9 mouse cellular contexts compared by ENCODE assay signal in genomic region chr5:75043011-75043445, GRCm38 (mm10). TPM values are rescaled to one million over a fixed set of nuclear protein-coding genes. Genes with fewer than 3 reads are reported as not detected.
A peak's percentile ranks its signal among the peaks of the same experiment; 100 is the strongest.
DNase-seq lines count a peak whose midpoint lies in the region; ATAC-seq and TF ChIP-seq lines count a peak whose summit lies in the region.
"Had no signal": no experiment of that assay in that cellular context is flagged by ENCODE, and none has a peak within 500 bp of the region (broad histone marks: within the 10 kb centered on the region; RNA-seq: fewer than 3 reads in every experiment).

No protein-coding gene starts in this region.

- peak overlapping the region; percentile 98 for H3K9ac ChIP-seq in embryonic facial prominence, embryonic 13.5 days
- H3K9ac ChIP-seq in intestine, embryonic 15.5 days = peak overlapping the region; percentile 97

- peak overlapping the region; percentile 100 for H3ac ChIP-seq in myocyte (ENCODE audit: control insufficient read depth, insufficient read length)

- H3K9me3 ChIP-seq in embryonic facial prominence, embryonic 13.5 days = no peaks in the 10 kb centered on the region
- no peaks in the 10 kb centered on the region for H3K9me3 ChIP-seq in intestine, embryonic 15.5 days

- TF ChIP-seq POLR2A in spleen, adult 2 months (IDR thresholded peaks at IDR 0.05; ENCODE audit: low read depth, low read length) = no peak
- no peak for TF ChIP-seq POLR2A in myocyte (IDR thresholded peaks at IDR 0.05; ENCODE audit: insufficient read length, low read depth)

- H3K4me2 ChIP-seq in embryonic facial prominence, embryonic 13.5 days = peak overlapping the region; percentile 86
- H3K4me2 ChIP-seq in intestine, embryonic 15.5 days (replicated peaks) = peak overlapping the region; percentile 79
- H3K4me2 ChIP-seq in myocyte (ENCODE audit: low read depth) = peak overlapping the region; percentile 93

- H3K4me3 ChIP-seq in spleen, adult 2 months (ENCODE audit: extremely low read depth, insufficient read depth, insufficient read length) = peak overlapping the region; percentile 93
- H3K4me3 ChIP-seq in embryonic facial prominence, embryonic 13.5 days = peak overlapping the region; percentile 94
- H3K4me3 ChIP-seq in intestine, embryonic 15.5 days (replicated peaks) = peak overlapping the region; percentile 95
- peak overlapping the region; percentile 71 for H3K4me3 ChIP-seq in myocyte

- no peaks in the 10 kb centered on the region for H3K36me3 ChIP-seq in spleen, adult 2 months (ENCODE audit: control insufficient read depth, insufficient read depth, low read length)
- H3K36me3 ChIP-seq in embryonic facial prominence, embryonic 13.5 days = peaks cover 8% of the 10 kb centered on the region
- H3K36me3 ChIP-seq in intestine, embryonic 15.5 days = no peaks in the 10 kb centered on the region
- H3K36me3 ChIP-seq in myocyte (ENCODE audit: control insufficient read depth, insufficient read depth) = no peaks in the 10 kb centered on the region

- WGBS in spleen, adult 2 months = 27% methylated on average over 9 of the region's 9 CpGs
- WGBS in embryonic facial prominence, embryonic 13.5 days = 48% methylated on average over 9 of the region's 9 CpGs
- 27% methylated on average over 9 of the region's 9 CpGs for WGBS in intestine, embryonic 15.5 days

- no peaks in the 10 kb centered on the region; the same call in 1 of the 2 replicates for H3K4me1 ChIP-seq in spleen, adult 2 months (ENCODE audit: control insufficient read depth, insufficient read depth, insufficient read length)
- H3K4me1 ChIP-seq in embryonic facial prominence, embryonic 13.5 days = peaks cover 19% of the 10 kb centered on the region
- peaks cover 3% of the 10 kb centered on the region for H3K4me1 ChIP-seq in intestine, embryonic 15.5 days (replicated peaks)

- no peaks in the 10 kb centered on the region for H3K27me3 ChIP-seq in spleen, adult 2 months (ENCODE audit: control insufficient read depth, insufficient read depth, low read length)
- no peaks in the 10 kb centered on the region for H3K27me3 ChIP-seq in embryonic facial prominence, embryonic 13.5 days
- H3K27me3 ChIP-seq in intestine, embryonic 15.5 days (replicated peaks) = no peaks in the 10 kb centered on the region
- H3K27me3 ChIP-seq in myocyte (ENCODE audit: control insufficient read depth, insufficient read depth, insufficient read length) = no peaks in the 10 kb centered on the region

- TF ChIP-seq CTCF in spleen, adult 2 months (IDR thresholded peaks at IDR 0.05; ENCODE audit: extremely low read depth, insufficient read depth, insufficient read length, insufficient replicate concordance) = no peak

- no peak overlapping the region for H3K27ac ChIP-seq in spleen, adult 2 months (ENCODE audit: insufficient read depth, low read length)
- no peak overlapping the region for H3K27ac ChIP-seq in embryonic facial prominence, embryonic 13.5 days
- no peak overlapping the region for H3K27ac ChIP-seq in intestine, embryonic 15.5 days

- peaks cover 59% of the 10 kb centered on the region for H3K79me2 ChIP-seq in myocyte (ENCODE audit: control insufficient read depth, insufficient read depth)

- DNase-seq in spleen, adult 2 months (ENCODE audit: low read depth in 1 of 2, low spot score in 2 of 2) = no peak
- DNase-seq in spleen, postnatal 36 days (ENCODE audit: low spot score in 2 of 2) = no peak
- no peak for DNase-seq in layer of hippocampus, adult 9-10 months (ENCODE audit: low spot score)
- no peak for DNase-seq in adrenal gland, postnatal 14 days
- DNase-seq in testis, postnatal 10 days (ENCODE audit: low spot score) = no peak

- no peak for ATAC-seq in embryonic facial prominence, embryonic 13.5 days (ENCODE audit: insufficient number of reproducible peaks, insufficient read depth, low FRiP score, low TSS enrichment, low read depth)
- ATAC-seq in intestine, embryonic 15.5 days = no peak

TF ChIP-seq in myocyte, 11 proteins besides CTCF, POLR2A, EP300 and RAD21:
- no peak for TF ChIP-seq MYOG (IDR thresholded peaks at IDR 0.05; ENCODE audit: control insufficient read depth in 1 of 3, insufficient read depth in 1 of 3, insufficient read length in 2 of 3, low read depth in 2 of 3)
- no peak for TF ChIP-seq TCF12 (IDR thresholded peaks at IDR 0.05; ENCODE audit: insufficient read depth, poor library complexity, severe bottlenecking)
- no peak for TF ChIP-seq E2F4 (IDR thresholded peaks at IDR 0.05; ENCODE audit: insufficient read depth)
- no peak for TF ChIP-seq MYOD1 (IDR thresholded peaks at IDR 0.05; ENCODE audit: control insufficient read depth in 1 of 3, insufficient read length in 2 of 3, low read depth in 2 of 3)
- no peak for TF ChIP-seq REST (IDR thresholded peaks at IDR 0.05; ENCODE audit: insufficient read depth, insufficient read length)
- TF ChIP-seq MAX (IDR thresholded peaks at IDR 0.05; ENCODE audit: low read depth) = no peak
- no peak for TF ChIP-seq TCF3 (IDR thresholded peaks at IDR 0.05; ENCODE audit: insufficient read length, low read depth)
- no peak for TF ChIP-seq SRF (IDR thresholded peaks at IDR 0.05; ENCODE audit: control insufficient read depth, insufficient read length, low read depth)

RNA-seq across cellular contexts. Expression of gene Chic2, which starts 1.5 kb away (rescaled TPM):
- polyA plus RNA-seq in spleen, adult 2 months (2012; rRNA removed) = 3.2 and 4.2 TPM in 2 replicates
- polyA plus RNA-seq in embryonic facial prominence, embryonic 13.5 days (2015; fragmentation: Nextera tagmentation; extraction: Ambion mirVana) = 34.0 and 40.5 TPM in 2 replicates
- polyA plus RNA-seq in intestine, embryonic 15.5 days (2015; fragmentation: Nextera tagmentation; extraction: Ambion mirVana) = 26.1 and 26.8 TPM in 2 replicates
- 25.2 TPM for polyA plus RNA-seq in myocyte (2012; fragmentation: generic; extraction: Trizol)
- total RNA-seq in adrenal gland, postnatal 14 days (2021) = 32.1 and 41.6 TPM in 2 replicates

RNA-seq across cellular contexts. Expression of gene Gsx2, which starts 32.4 kb away (rescaled TPM):
- polyA plus RNA-seq in spleen, adult 2 months (2012; rRNA removed) = 0.07 TPM in 1 of 2 replicates, not detected in the other
- not detected in 2 replicates for polyA plus RNA-seq in embryonic facial prominence, embryonic 13.5 days (2015; fragmentation: Nextera tagmentation; extraction: Ambion mirVana)
- polyA plus RNA-seq in intestine, embryonic 15.5 days (2015; fragmentation: Nextera tagmentation; extraction: Ambion mirVana) = not detected in 2 replicates
- polyA plus RNA-seq in myocyte (2012; fragmentation: generic; extraction: Trizol) = not detected
- not detected in 2 replicates for total RNA-seq in adrenal gland, postnatal 14 days (2021)
- total RNA-seq: heart, postnatal 10 days had no signal
